Mouse (Mus musculus) heart, postnatal 0 days (tissue): ENCODE measurements at regions not wholly inside any gene's neighbourhood (a gene's known extent, or its start where the extent isn't known, plus 50 kb on each side); places are given as distances from the start of the nearest gene placed in this dataset.

Experiments
- ATAC-seq: fragments of 200-750 bp; cut with Nextera tagmentation; 2 replicates; pipeline ENCODE4 v1.8.0; 2017; ENCODE audit warnings: low read depth, moderate number of reproducible peaks, moderate library complexity; ENCODE audit not compliant: insufficient read depth
- DNase-seq: peaks from one replicate; pipeline ENCODE4 v3.0.0-alpha.2; 2016; ENCODE audit warnings: low spot score
- H3K27ac ChIP-seq: fragments of 300-500 bp; sonication (generic); 2 replicates; pipeline ENCODE4 v1.5.1; 2014; ENCODE audit warnings: low read depth, mild to moderate bottlenecking
- H3K27me3 ChIP-seq: fragments of 300-500 bp; sonication (generic); 2 replicates; pipeline ENCODE4 v1.6.1; 2014; ENCODE audit warnings: low read length, mixed read lengths; ENCODE audit not compliant: control insufficient read depth, insufficient read depth
- H3K36me3 ChIP-seq: fragments of 300-500 bp; sonication (generic); replicated peaks from 2 replicates; pipeline ENCODE4 v1.6.1; 2014; ENCODE audit warnings: low read length, mixed read lengths; ENCODE audit not compliant: control insufficient read depth, insufficient read depth
- H3K4me1 ChIP-seq: fragments of 300-500 bp; sonication (generic); 2 replicates; pipeline ENCODE4 v1.6.1; 2014; ENCODE audit warnings: antibody characterized with exemption; ENCODE audit not compliant: control insufficient read depth, insufficient read depth
- H3K4me2 ChIP-seq: fragments of 300-500 bp; sonication (generic); 2 replicates; pipeline ENCODE4 v1.6.1; 2014; ENCODE audit warnings: low read depth, mild to moderate bottlenecking, low read length, moderate library complexity
- H3K4me3 ChIP-seq: fragments of 300-500 bp; sonication (generic); 2 replicates; pipeline ENCODE4 v1.5.1; 2014; ENCODE audit warnings: low read depth, low read length
- H3K9ac ChIP-seq: fragments of 300-500 bp; sonication (generic); replicated peaks from 2 replicates; pipeline ENCODE4 v1.6.1; 2014; ENCODE audit warnings: low read depth, low read length, mixed read lengths
- H3K9me3 ChIP-seq: fragments of 300-500 bp; sonication (generic); replicated peaks from 2 replicates; pipeline ENCODE4 v1.6.1; 2016; ENCODE audit warnings: low read length; ENCODE audit not compliant: control insufficient read depth
- CTCF ChIP-seq: IDR thresholded peaks from 2 replicates; pipeline ENCODE4 v1.5.1; 2016; ENCODE audit warnings: antibody characterized with exemption, control low read depth, low read depth
- EP300 ChIP-seq: IDR thresholded peaks from 2 replicates; pipeline ENCODE4 v1.6.1; 2016; ENCODE audit warnings: antibody characterized with exemption, low read depth
- WGBS: fragments of 180-500 bp; shearing (Covaris S2); extraction: QIAGEN DNeasy Blood & Tissue Kit; methylation state at CpG from one replicate; pipeline ENCODE4 v1.1.7; 2014; 5-methylcytosine and 5-hydroxymethylcytosine counted together

DNA sequence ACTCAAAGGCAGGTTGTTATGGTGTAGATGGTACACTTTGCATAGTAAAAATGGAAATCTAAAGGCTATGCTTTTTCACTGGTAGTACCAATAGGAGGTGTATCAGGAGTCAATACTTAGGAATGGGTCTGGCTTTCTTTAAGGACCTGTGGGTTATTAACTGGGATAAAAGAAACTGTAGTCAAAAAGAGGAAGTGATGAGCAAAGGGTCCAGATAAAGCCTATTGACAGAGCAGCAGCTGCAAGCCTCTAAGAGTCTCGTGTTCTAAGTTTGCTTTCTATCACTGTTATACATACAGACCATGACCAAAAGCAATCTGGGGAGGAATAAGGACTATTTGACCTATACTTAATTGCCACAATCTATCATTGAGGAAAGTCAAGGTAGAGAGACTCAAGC is 683.0 kb downstream of the Stpg2 start:
- ATAC-seq = no peak
- H3K4me1 ChIP-seq = no peaks in the 10 kb centered on the region
- DNase-seq = no peak
- H3K27ac ChIP-seq = no peak overlapping the region
- H3K9me3 ChIP-seq = no peaks in the 10 kb centered on the region
- H3K9ac ChIP-seq = no peak overlapping the region
- H3K4me2 ChIP-seq = no peak overlapping the region
- no peak overlapping the region for H3K4me3 ChIP-seq
- WGBS = 58% methylated on average over 1 of the region's 1 CpGs
- no peaks in the 10 kb centered on the region for H3K36me3 ChIP-seq
- no peaks in the 10 kb centered on the region for H3K27me3 ChIP-seq
- TF ChIP-seq CTCF (no peak), EP300 (no peak)

DNA sequence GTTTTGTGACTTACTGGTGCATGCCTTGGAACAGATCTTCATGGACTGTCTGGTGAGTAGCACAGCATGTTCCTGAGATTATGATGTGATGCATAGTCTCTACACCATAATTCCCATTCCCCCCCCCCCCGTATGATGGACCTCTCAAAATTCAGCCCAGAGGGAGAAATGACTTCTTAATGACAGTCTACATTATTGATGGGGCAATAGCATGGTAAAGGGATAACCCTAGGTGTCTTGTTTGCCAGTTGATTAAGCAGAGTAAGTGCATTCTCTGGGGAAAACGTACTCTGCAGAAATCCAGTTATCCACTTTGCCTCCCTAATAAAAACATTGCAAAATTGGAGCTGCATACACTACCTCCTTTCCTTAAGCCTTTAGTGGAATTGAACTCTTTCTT is 684.7 kb downstream of the Stpg2 start:
- Histone ChIP-seq H3K9me3 (no peaks in the 10 kb centered on the region), H3K4me3 (no peak overlapping the region), H3K36me3 (no peaks in the 10 kb centered on the region), H3K9ac (no peak overlapping the region), H3K27me3 (no peaks in the 10 kb centered on the region), H3K4me2 (no peak overlapping the region), H3K27ac (no peak overlapping the region), H3K4me1 (no peaks in the 10 kb centered on the region)
- DNase-seq (no peak), ATAC-seq (no peak)
- TF ChIP-seq CTCF (no peak), EP300 (no peak)
- WGBS = 68% methylated on average over 2 of the region's 2 CpGs

DNA sequence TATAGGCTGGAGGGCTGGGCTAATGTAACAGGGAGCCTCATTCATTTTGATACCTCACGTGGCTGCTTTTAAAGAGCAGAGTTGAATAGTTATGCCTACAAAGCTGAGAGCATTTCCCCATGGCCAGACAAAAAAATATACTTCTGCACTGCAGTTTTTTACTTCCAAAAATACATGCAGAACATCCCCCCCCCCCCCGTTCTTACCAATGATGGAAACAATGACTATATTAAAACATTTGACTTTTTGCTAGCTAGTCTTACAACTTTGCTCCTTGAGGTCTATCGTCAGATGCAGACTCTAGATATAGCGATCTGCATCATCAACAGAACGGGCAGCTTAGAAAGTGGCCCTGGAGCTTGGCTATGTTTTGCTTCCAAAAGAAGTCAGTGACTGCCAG is 692.4 kb downstream of the Stpg2 start:
- Histone ChIP-seq H3K27ac (no peak overlapping the region), H3K4me1 (no peaks in the 10 kb centered on the region), H3K27me3 (no peaks in the 10 kb centered on the region), H3K4me3 (no peak overlapping the region), H3K36me3 (no peaks in the 10 kb centered on the region), H3K4me2 (no peak overlapping the region), H3K9me3 (no peaks in the 10 kb centered on the region), H3K9ac (no peak overlapping the region)
- TF ChIP-seq EP300 (no peak), CTCF (no peak)
- WGBS = 69% methylated on average over 5 of the region's 5 CpGs
- ATAC-seq (no peak), DNase-seq (no peak)

DNA sequence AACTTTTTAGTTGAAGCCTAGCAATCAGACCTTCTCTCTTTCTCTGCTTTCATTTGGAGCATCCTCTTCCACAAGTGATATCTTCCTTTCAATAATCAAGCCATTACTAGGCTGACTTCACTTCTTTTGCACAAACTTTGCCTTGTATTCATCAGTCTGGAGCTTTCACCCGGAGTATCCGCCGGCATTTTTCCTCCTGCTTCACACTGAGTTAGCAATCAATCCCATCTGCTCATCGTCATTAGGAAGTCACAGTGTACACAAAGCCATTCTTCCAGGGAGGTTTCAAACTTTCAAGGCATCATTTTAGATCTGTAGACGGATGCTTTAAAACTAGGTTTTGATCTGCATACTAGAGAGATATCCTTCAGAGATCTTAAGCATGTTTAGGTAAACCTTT is 693.7 kb downstream of the Stpg2 start:
- Histone ChIP-seq H3K9ac (no peak overlapping the region), H3K4me1 (no peaks in the 10 kb centered on the region), H3K27me3 (no peaks in the 10 kb centered on the region), H3K27ac (no peak overlapping the region), H3K4me2 (no peak overlapping the region), H3K36me3 (no peaks in the 10 kb centered on the region), H3K9me3 (no peaks in the 10 kb centered on the region), H3K4me3 (no peak overlapping the region)
- TF ChIP-seq EP300 = no peak
- TF ChIP-seq CTCF = no peak
- ATAC-seq = no peak
- no peak for DNase-seq
- 54% methylated on average over 5 of the region's 5 CpGs for WGBS

DNA sequence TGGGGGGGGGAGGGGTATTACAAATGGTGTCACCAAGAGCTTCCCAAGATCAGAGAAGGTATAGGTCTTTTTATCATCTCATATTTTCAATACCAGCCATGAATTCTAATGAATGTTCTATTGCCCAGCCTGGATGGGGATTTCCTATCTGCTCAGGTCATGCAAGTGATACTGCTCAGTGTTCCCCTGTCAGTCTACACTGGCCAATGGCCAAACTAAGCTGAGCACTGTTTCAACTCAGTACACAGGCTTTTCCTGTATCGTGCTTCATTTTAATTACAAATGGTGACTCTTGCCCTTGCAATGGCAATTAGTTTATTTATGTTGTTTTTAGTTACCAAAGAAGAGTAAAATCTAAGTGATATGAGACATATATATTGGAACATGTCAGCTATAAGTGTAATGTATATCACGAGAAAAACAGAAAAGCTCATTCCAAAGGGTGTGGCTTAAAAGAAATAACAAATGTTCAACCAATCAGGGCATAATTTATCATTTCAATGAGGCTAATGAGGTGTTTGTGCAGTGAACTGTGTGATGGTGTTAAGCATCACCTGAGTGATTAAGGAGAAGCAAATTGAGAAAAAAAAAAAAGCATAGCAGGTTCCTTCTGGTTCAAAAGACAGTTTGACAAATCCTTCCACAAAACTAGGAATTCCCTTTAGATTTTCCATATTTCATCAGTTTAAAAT is 708.3 kb downstream of the Stpg2 start:
- TF ChIP-seq CTCF (no peak), EP300 (no peak)
- no peak for DNase-seq
- no peaks in the 10 kb centered on the region for H3K9me3 ChIP-seq
- H3K4me3 ChIP-seq = no peak overlapping the region
- 49% methylated on average over 2 of the region's 2 CpGs for WGBS
- no peaks in the 10 kb centered on the region for H3K36me3 ChIP-seq
- H3K27me3 ChIP-seq = no peaks in the 10 kb centered on the region
- H3K4me1 ChIP-seq = 0 out of 2 replicates have a peak, but pooled peaks cover 5% of the 10 kb centered on the region
- ATAC-seq = no peak
- no peak overlapping the region for H3K9ac ChIP-seq
- no peak overlapping the region for H3K27ac ChIP-seq
- no peak overlapping the region for H3K4me2 ChIP-seq

DNA sequence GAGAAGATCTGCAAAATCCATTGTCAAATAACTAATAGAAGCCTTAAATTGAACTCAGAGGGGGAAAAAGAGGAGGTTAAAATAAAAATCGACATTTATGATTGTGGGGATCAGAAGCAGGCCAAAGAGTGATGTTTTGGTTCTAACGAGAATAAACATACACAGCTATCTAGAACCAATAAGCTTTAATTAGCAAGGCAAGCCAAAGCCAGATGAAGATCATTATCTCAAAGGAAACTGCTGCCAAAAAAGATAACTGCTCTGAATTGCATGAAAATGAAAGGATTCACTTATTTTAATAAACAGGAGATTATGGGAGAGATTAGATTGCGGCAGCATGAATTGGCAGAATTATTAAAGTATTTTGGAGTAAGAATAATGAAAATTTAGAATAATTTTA is 716.8 kb downstream of the Stpg2 start:
- Histone ChIP-seq H3K9me3 (no peaks in the 10 kb centered on the region), H3K4me2 (no peak overlapping the region), H3K36me3 (no peaks in the 10 kb centered on the region), H3K4me3 (no peak overlapping the region), H3K9ac (no peak overlapping the region), H3K4me1 (0 out of 2 replicates have a peak, but pooled peaks cover 5% of the 10 kb centered on the region), H3K27ac (no peak overlapping the region), H3K27me3 (no peaks in the 10 kb centered on the region)
- ATAC-seq (no peak), DNase-seq (no peak)
- WGBS = 62% methylated on average over 3 of the region's 3 CpGs
- TF ChIP-seq CTCF (no peak), EP300 (no peak)
